In genomic region chr12:8358344-8358966, GRCm38 (mm10) we compare ENCODE assay signal across 11 mouse cellular contexts. TPM values are rescaled to one million over a fixed set of nuclear protein-coding genes. Genes with fewer than 3 reads are reported as not detected.
A peak's percentile ranks its signal among the peaks of the same experiment; 100 is the strongest.
DNase-seq lines count a peak whose midpoint lies in the region; ATAC-seq and TF ChIP-seq lines count a peak whose summit lies in the region.
"Had no signal": no experiment of that assay in that cellular context is flagged by ENCODE, and none has a peak within 500 bp of the region (broad histone marks: within the 10 kb centered on the region; RNA-seq: fewer than 3 reads in every experiment).

No protein-coding gene starts in this region.

- peaks cover 22% of the 10 kb centered on the region for H3K4me1 ChIP-seq in heart, embryonic 13.5 days
- H3K4me1 ChIP-seq in midbrain, embryonic 11.5 days (ENCODE audit: control insufficient read depth, insufficient read depth, low read length), result peaks cover 3% of the 10 kb centered on the region; the same call in 1 of the 2 replicates
- H3K4me1 ChIP-seq in midbrain, postnatal 0 days (ENCODE audit: insufficient read depth, low read length), result no peaks in the 10 kb centered on the region
- 0 out of 2 replicates have a peak, but pooled peaks cover 3% of the 10 kb centered on the region for H3K4me1 ChIP-seq in hindbrain, postnatal 0 days (ENCODE audit: insufficient read depth, low read length)

- no peak overlapping the region for H3K9ac ChIP-seq in heart, embryonic 13.5 days
- H3K9ac ChIP-seq in midbrain, embryonic 11.5 days (ENCODE audit: low read length), result no peak overlapping the region
- H3K9ac ChIP-seq in midbrain, postnatal 0 days (replicated peaks; ENCODE audit: low read length, poor library complexity, severe bottlenecking), result no peak overlapping the region
- no peak overlapping the region for H3K9ac ChIP-seq in hindbrain, postnatal 0 days (replicated peaks; ENCODE audit: low read length)

- whole genome bisulfite sequencing in heart, embryonic 13.5 days, result 76% methylated on average over 5 of the region's 5 CpGs
- WGBS in midbrain, embryonic 11.5 days, result 78% methylated on average over 5 of the region's 5 CpGs
- 82% methylated on average over 5 of the region's 5 CpGs for WGBS in midbrain, postnatal 0 days
- 77% methylated on average over 5 of the region's 5 CpGs for WGBS in hindbrain, postnatal 0 days

- H3K36me3 ChIP-seq in heart, embryonic 13.5 days, result no peaks in the 10 kb centered on the region
- no peaks in the 10 kb centered on the region for H3K36me3 ChIP-seq in midbrain, embryonic 11.5 days (ENCODE audit: control insufficient read depth, insufficient read depth, low read length)
- no peaks in the 10 kb centered on the region for H3K36me3 ChIP-seq in midbrain, postnatal 0 days (ENCODE audit: insufficient read depth, low read length)
- H3K36me3 ChIP-seq in hindbrain, postnatal 0 days (ENCODE audit: insufficient read depth, low read length), result no peaks in the 10 kb centered on the region

- peak overlapping the region; percentile 79; the same call in 1 of the 2 replicates for H3K27ac ChIP-seq in heart, embryonic 13.5 days (replicated peaks)
- H3K27ac ChIP-seq in midbrain, embryonic 11.5 days (ENCODE audit: low read depth, low read length), result no peak overlapping the region
- no peak overlapping the region for H3K27ac ChIP-seq in midbrain, postnatal 0 days (ENCODE audit: low read depth, low read length)
- peak overlapping the region; percentile 67; the same call in 1 of the 2 replicates for H3K27ac ChIP-seq in hindbrain, postnatal 0 days

- no peaks in the 10 kb centered on the region for H3K9me3 ChIP-seq in heart, embryonic 13.5 days
- no peaks in the 10 kb centered on the region for H3K9me3 ChIP-seq in midbrain, embryonic 11.5 days (ENCODE audit: control insufficient read depth, low read length)
- no peaks in the 10 kb centered on the region for H3K9me3 ChIP-seq in midbrain, postnatal 0 days (ENCODE audit: low read length)
- no peaks in the 10 kb centered on the region for H3K9me3 ChIP-seq in hindbrain, postnatal 0 days (ENCODE audit: low read length)

- no peaks in the 10 kb centered on the region for H3K27me3 ChIP-seq in heart, embryonic 13.5 days (replicated peaks)
- H3K27me3 ChIP-seq in midbrain, embryonic 11.5 days (ENCODE audit: control insufficient read depth, insufficient read depth, low read length), result no peaks in the 10 kb centered on the region
- no peaks in the 10 kb centered on the region for H3K27me3 ChIP-seq in midbrain, postnatal 0 days (ENCODE audit: insufficient read depth, low read length)
- no peaks in the 10 kb centered on the region for H3K27me3 ChIP-seq in hindbrain, postnatal 0 days (ENCODE audit: insufficient read depth, low read length)

- no peak for ATAC-seq in heart, embryonic 13.5 days (ENCODE audit: extremely low read depth, insufficient number of reproducible peaks, low FRiP score, low TSS enrichment)
- ATAC-seq in midbrain, embryonic 11.5 days (ENCODE audit: low FRiP score), result no peak
- ATAC-seq in midbrain, postnatal 0 days (ENCODE audit: low FRiP score), result no peak
- no peak for ATAC-seq in hindbrain, postnatal 0 days

- DNase-seq in heart, postnatal 4 days, result no peak
- DNase-seq in midbrain, embryonic 11.5 days (ENCODE audit: low spot score, missing footprints), result peak; percentile 37
- no peak for DNase-seq in midbrain, postnatal 0 days (ENCODE audit: low spot score)
- DNase-seq in hindbrain, postnatal 0 days (ENCODE audit: low spot score), result no peak
- DNase-seq in right cerebral cortex, adult 2 months (ENCODE audit: low spot score in 2 of 2), result no peak
- no peak for DNase-seq in embryo, embryonic 11 days
- no peak for DNase-seq in cerebellum, adult 8-10 months

- TF ChIP-seq CTCF in midbrain, postnatal 0 days (IDR thresholded peaks at IDR 0.05), result no peak
- TF ChIP-seq CTCF in hindbrain, postnatal 0 days (IDR thresholded peaks at IDR 0.05; ENCODE audit: low read depth), result no peak

- no peak overlapping the region for H3K4me3 ChIP-seq in heart, embryonic 13.5 days
- no peak overlapping the region for H3K4me3 ChIP-seq in midbrain, embryonic 11.5 days (ENCODE audit: low read depth, low read length)
- no peak overlapping the region for H3K4me3 ChIP-seq in midbrain, postnatal 0 days (ENCODE audit: low read depth, low read length)
- no peak overlapping the region for H3K4me3 ChIP-seq in hindbrain, postnatal 0 days (ENCODE audit: low read length)

- H3K4me2 ChIP-seq in heart, embryonic 13.5 days, result no peak overlapping the region
- no peak overlapping the region for H3K4me2 ChIP-seq in midbrain, embryonic 11.5 days
- no peak overlapping the region for H3K4me2 ChIP-seq in midbrain, postnatal 0 days (ENCODE audit: low read depth, low read length, poor library complexity, severe bottlenecking)
- H3K4me2 ChIP-seq in hindbrain, postnatal 0 days (ENCODE audit: low read depth, low read length), result no peak overlapping the region

RNA-seq across cellular contexts. Expression of gene Hs1bp3, which starts 45.2 kb away (rescaled TPM):
- polyA plus RNA-seq in heart, embryonic 13.5 days (2015; fragmentation: Nextera tagmentation; extraction: Ambion mirVana), result 14.3 and 15.6 TPM in 2 replicates
- 10 to 100 TPM in 1 of 2 experiments, 1 to 10 TPM in 1; 7.2 to 11.0 TPM for total RNA-seq in heart, postnatal 4 days (2021)
- polyA plus RNA-seq in midbrain, embryonic 11.5 days (2014; fragmentation: Nextera tagmentation; extraction: Ambion mirVana), result 7.2 and 7.4 TPM in 2 replicates
- total RNA-seq in midbrain, postnatal 0 days (2014; rRNA removed), result 5.9 and 8.3 TPM in 2 replicates
- 5.1 and 5.4 TPM in 2 replicates for polyA plus RNA-seq in midbrain, postnatal 0 days (2015; fragmentation: Nextera tagmentation; extraction: Ambion mirVana)
- total RNA-seq in hindbrain, postnatal 0 days (2014; rRNA removed), result 3.8 and 6.3 TPM in 2 replicates
- 5.5 and 6.5 TPM in 2 replicates for polyA plus RNA-seq in hindbrain, postnatal 0 days (2015; fragmentation: Nextera tagmentation; extraction: Ambion mirVana)

RNA-seq across cellular contexts. Expression of gene Gdf7, which starts 56.7 kb away (rescaled TPM):
- not detected in 2 replicates for polyA plus RNA-seq in heart, embryonic 13.5 days (2015; fragmentation: Nextera tagmentation; extraction: Ambion mirVana)
- total RNA-seq in heart, postnatal 4 days (2021), result under 1 TPM; 0.19 to 0.25 TPM
- polyA plus RNA-seq in midbrain, embryonic 11.5 days (2014; fragmentation: Nextera tagmentation; extraction: Ambion mirVana), result 0.26 and 0.64 TPM in 2 replicates
- 4.7 TPM in 1 of 2 replicates, not detected in the other for total RNA-seq in midbrain, postnatal 0 days (2014; rRNA removed)
- 0.11 and 0.12 TPM in 2 replicates for polyA plus RNA-seq in midbrain, postnatal 0 days (2015; fragmentation: Nextera tagmentation; extraction: Ambion mirVana)
- 0.83 and 3.6 TPM in 2 replicates for total RNA-seq in hindbrain, postnatal 0 days (2014; rRNA removed)
- 0.36 and 0.54 TPM in 2 replicates for polyA plus RNA-seq in hindbrain, postnatal 0 days (2015; fragmentation: Nextera tagmentation; extraction: Ambion mirVana)
- total RNA-seq: adrenal gland, adult 18-20 months; hematopoietic stem cell, adult 5-6 weeks; megakaryocyte progenitor cell, adult 5-6 weeks had no signal

Comparison
In these comparisons a context has a peak if more than half of its experiments do, and no peak if none do; other contexts are left out.
1. H3K27ac ChIP-seq: peak in heart, embryonic 13.5 days (single experiment) and hindbrain, postnatal 0 days (single experiment); none in midbrain, embryonic 11.5 days (single experiment) and midbrain, postnatal 0 days (single experiment).